Mouse (Mus musculus): ENCODE data around the gene Gm2897.
"Not testable (repeated sequence)": the region's sequence is repeated elsewhere in the genome, so short reads cannot be mapped to it uniquely, and the experiment has no call there.

The Gm2897 gene

GRCm38 (mm10) chr14:3048727-3049512 lies at the start of gene Gm2897:
TSS of gene Gm2897 (plus strand) at chr14:3049285.
- DNase-seq (ENCODE audit: low spot score) = not testable (repeated sequence)

GRCm38 (mm10) chr14:3029702-3030101 lies 19.4 kb upstream of the Gm2897 start, which contains the start of gene Gm2888:
TSS of gene Gm2888 (plus strand) at chr14:3030002.
- DNase-seq (ENCODE audit: low spot score) = not testable (repeated sequence)

GRCm38 (mm10) chr14:3049513-3049800 lies 372 bp downstream of the Gm2897 start:
- not testable (repeated sequence) for DNase-seq (ENCODE audit: low spot score)

- DNase-seq (ENCODE audit: low spot score) = not testable (repeated sequence)
Measured at GRCm38 (mm10) chr14:3050087-3050486, 1.0 kb downstream of the Gm2897 start.

- peak; percentile 1 for DNase-seq (ENCODE audit: low spot score)
Measured at GRCm38 (mm10) chr14:3116051-3116450, 67.0 kb downstream of the Gm2897 start.
